Mouse (Mus musculus) adrenal gland, postnatal 4 days (tissue): ENCODE measurements around the gene Kit. TPM values are rescaled to one million over a fixed set of nuclear protein-coding genes. Genes with fewer than 3 reads are reported as not detected.

ENCODE experiments used
- DNase-seq, 2 experiments: peaks; one replicate each; pipeline ENCODE4 v3.0.0; 2021 to 2022; ENCODE audit warnings: low spot score in 2 of 2, mixed read lengths in 2 of 2
- total RNA-seq, 2 experiments: library from RNA; stranded (reverse); gene quantifications; 2 replicates each; pipeline ENCODE4 v1.2.3; 2021

Kit gene
- total RNA-seq, 2 experiments from 2014 or later = 25.1 to 28.7 TPM

DNA sequence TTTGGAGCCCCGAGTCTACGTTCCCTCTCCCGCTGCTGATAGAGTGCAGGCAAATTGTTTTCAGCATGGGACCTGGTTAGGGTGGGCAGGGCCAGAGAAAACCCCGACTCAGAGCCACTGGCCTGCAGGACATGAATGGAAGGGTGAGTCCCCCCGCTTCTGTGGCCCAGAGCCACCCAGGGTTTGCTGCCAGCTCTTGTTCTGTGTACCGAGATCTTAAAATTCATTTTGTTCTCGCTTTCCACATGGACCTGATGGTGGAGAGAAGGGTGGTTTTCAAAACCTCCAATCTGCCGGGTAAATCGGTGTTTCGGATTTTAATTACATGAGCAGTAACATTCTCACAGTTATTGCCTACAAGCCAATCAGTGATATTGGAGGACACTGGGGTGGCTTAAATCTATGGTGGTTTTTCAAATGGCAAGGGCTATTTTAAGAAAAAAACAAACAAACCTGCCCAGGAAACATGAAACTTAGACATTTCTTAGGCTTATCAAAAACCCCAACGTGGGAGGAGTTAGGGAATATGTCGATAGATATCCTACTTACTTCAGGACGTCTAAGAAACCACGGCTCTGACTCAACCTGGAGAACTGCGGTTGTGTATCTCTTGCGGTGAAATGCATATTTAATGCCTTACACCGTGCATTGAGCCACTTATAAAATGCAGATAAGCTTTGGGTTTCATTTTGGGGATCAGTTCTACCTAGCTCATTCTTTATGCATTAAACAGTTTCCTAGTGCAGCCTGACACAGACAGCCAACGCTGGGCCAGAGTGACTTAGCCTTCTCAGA, 58.3 kb downstream of the Kit start:
- DNase-seq = no peak

- no peak for DNase-seq
Measured at GRCm38 (mm10) chr5:75635385-75635784, 60.7 kb downstream of the Kit start.

- DNase-seq = no peak
Measured at GRCm38 (mm10) chr5:75640637-75641036, 65.9 kb downstream of the Kit start.

GRCm38 (mm10) chr5:75647046-75647445, 72.3 kb downstream of the Kit start:
- no peak for DNase-seq

DNA sequence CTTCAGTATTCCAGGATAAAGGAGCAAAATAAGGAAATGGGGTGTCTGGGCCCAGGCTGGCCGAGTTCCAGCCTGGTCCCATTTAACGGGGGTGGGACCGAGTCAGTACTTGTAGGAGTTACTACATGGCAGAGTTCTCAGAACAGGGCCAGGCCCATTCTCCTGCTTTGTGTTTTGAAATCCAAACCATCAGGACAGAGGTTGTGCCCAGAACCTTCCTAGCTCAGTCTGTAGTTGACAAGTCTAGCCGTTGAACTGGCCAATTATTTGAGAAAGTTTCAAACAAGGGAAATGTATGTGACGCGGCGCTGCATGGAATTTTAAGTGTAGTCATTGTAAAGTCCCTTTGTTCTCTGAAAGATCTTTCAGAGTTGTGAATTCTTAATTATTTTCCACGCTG, 75.8 kb downstream of the Kit start:
- no peak for DNase-seq

GRCm38 (mm10) chr5:75653431-75653830, 78.7 kb downstream of the Kit start:
- DNase-seq = no peak

- DNase-seq = no peak
Measured at GRCm38 (mm10) chr5:75658575-75658974, 83.9 kb downstream of the Kit start.

- DNase-seq = no peak
Measured at GRCm38 (mm10) chr5:75660342-75660741, 85.6 kb downstream of the Kit start.

GRCm38 (mm10) chr5:75662466-75662865, 87.8 kb downstream of the Kit start:
- no peak for DNase-seq

- DNase-seq = no peak
Measured at GRCm38 (mm10) chr5:75663768-75664167, 89.1 kb downstream of the Kit start.

DNA sequence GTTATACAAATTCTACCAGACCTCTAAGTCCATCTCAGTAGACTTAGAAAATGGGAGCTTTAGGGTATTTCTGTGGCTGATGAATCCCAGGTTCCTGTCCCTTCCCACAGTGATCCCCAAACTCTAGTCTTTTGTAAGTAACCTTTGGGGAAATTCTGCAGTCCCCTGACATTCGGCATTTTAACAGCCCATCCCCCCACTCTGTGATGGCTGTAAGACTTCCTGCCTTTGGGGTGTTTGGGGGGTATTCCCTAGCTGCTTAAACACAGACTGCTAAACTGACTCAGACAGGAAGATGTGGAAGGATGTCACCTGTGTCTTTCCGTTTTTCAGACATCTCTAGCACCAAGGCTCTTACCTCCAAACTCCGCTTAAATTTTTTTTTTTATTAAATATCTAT, 92.4 kb downstream of the Kit start:
- DNase-seq = no peak

- DNase-seq = no peak
Measured at GRCm38 (mm10) chr5:75671136-75671788, 96.5 kb downstream of the Kit start.

DNA sequence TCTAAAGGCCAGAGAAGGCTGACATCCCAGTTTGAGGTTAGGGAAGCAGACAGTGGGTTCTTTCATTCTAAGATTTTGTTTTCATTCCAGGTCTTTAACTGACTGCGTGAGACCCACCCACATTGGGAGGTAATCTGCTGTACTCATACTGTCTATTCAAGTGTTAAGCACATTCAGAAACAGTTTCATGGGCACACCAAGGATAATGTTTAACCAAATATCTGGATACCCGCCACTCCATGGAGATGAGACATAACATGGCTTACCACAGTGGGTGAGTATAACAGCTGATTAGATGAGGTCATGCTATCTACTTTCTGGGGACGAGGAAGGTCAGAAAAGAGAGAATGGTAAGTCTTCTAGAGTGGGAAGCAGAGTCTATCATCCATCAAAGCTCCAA, 101.3 kb downstream of the Kit start:
- DNase-seq = no peak

DNA sequence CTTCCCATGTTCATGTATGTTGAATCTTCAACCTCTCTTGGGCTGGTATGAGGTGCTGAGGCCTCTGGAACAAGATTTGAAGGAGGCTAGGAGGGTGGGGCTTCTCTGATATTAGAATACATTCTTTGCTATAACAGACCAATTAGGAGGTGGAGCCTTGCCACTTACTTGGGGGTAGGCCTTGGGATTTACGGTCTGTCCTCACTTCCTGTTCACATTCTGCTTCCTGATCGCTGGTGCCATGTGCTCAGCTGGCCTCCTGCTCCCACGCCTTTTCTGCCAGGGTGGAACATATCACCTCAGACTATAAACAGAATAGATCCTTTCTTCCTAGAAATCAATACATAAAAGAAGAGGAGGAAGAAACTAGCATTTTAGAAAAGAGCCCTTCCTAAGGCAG, 105.2 kb downstream of the Kit start:
- no peak for DNase-seq

DNA sequence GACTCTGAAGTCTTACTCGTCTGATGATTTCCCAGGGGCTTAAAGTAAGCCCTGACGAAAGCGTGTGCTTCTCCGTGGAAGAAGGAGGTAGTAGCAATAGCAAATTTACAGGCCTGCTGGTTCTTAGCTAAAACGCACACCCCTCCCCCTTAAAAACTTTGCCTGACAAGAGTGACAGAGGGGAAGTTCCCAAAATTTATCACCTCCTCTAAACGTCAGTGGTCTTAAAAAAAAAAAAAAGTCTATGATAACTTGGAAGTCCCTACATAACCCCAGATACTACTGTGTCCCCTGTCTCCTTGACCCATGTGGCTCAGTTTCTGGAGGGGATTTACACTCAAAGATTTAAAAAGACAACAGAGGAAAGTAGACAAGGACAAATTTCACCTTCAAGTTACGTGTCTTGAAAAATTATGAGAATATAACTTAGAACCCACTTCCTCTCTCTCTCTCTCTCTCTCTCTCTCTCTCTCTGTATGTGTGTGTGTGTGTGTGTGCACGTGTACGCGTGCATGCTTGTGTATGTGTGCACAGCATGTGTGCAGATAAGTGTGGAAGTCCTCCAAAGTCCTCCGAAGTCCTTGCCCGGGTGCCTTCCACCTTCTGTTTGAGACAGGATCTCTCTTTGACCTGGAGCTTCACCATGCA, 120.6 kb downstream of the Kit start:
- no peak for DNase-seq

DNA sequence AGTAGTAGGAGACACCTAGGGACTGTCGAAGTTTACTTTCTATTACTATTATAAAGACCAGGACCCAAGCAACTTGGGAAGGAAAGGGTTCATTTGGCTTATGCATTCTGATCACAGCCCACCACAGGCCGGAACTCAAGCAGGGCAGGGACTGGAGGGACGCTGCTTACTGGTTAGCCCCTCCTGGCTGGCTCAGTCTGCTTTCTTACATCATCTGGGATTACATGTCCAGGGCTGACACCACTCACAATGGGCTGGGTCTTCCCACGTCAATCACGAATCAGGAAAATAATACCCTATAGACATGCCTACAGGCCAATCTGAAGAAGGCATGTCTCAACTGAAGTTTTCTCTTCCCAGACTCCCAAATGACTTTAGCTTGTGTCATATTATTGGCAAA, 122.2 kb downstream of the Kit start:
- no peak for DNase-seq

DNA sequence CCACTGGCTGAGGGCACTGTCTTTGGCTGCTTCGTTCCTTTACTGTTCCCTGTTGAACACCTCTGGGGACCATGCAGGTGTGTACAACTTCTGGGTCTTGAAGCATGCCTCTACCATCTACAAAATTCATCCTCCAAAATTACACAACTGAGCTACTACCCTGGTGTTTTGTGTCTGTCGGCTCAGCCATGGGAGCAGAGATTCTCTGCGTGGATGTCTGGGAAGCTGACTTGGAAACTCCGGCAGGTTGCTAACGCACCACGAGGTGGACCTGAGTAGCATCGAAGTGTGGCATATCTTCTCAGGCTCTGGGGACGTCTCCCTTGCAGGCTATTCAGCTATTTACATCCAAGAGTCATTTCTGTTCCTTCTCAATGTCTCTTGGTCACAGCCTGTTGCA, 123.8 kb downstream of the Kit start:
- no peak for DNase-seq

DNA sequence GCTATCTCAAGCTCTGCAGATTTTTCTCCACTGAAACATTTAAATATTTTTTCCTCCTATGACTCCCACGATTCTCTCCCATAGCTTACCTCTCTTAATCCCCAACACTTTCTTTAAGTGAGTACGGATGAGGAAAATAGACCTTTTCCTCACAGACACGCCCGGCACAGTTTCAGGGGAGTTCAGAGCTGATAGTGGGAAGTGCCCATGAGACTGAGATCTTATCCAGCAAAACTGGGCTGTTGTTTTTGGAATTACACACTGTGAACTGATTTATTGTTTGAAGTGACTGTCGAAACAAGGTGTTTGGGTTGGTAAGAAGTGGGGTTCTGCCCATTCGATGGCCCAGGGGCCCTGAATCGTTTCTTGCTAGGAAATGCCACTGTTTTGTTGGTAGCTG, 124.4 kb downstream of the Kit start:
- DNase-seq = no peak

DNA sequence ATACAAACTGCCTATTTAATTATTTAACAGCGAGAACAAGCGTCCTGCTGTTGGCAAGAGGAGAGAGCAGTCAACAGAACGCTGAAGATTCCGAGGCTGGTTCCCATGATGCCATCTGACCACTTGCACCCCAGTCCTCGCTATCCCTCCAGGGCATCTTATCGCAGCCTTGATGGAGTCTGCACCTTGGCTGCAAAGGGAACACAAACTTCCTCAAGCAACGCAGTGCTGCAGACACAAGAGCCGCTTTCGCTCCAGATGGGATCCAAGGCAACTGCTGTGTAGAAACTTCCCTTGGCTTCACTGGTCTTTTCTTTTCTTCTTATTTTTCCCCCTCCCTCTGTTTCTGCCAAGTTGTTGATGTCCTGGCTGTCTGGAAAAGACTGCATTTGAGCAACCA, 124.8 kb downstream of the Kit start:
- no peak for DNase-seq

- DNase-seq = no peak
Measured at GRCm38 (mm10) chr5:75701662-75702061, 126.9 kb downstream of the Kit start.

GRCm38 (mm10) chr5:75702080-75702479, 127.4 kb downstream of the Kit start:
- no peak for DNase-seq

GRCm38 (mm10) chr5:75704584-75705175, 130.0 kb downstream of the Kit start:
- no peak for DNase-seq
